Mouse (Mus musculus) bone marrow macrophage, adult 2 months (primary cell): ENCODE measurements around the gene S100pbp. TPM values are rescaled to one million over a fixed set of nuclear protein-coding genes. Genes with fewer than 3 reads are reported as not detected.
"Not testable (repeated sequence)": the region's sequence is repeated elsewhere in the genome, so short reads cannot be mapped to it uniquely, and the experiment has no call there.

Source experiments
- H3K27ac ChIP-seq: 2 replicates; pipeline ENCODE4 v1.5.1; 2012; ENCODE audit warnings: low read depth, low read length; ENCODE audit not compliant: insufficient read depth
- H3K4me1 ChIP-seq: 2 replicates; pipeline ENCODE4 v1.6.1; 2012; ENCODE audit warnings: low read length; ENCODE audit not compliant: control insufficient read depth, insufficient read depth
- H3K4me3 ChIP-seq: 2 replicates; pipeline ENCODE4 v1.5.1; 2012; ENCODE audit warnings: mild to moderate bottlenecking, low read length, moderate library complexity; ENCODE audit not compliant: insufficient read depth
- CTCF ChIP-seq: IDR thresholded peaks from 2 replicates; pipeline ENCODE4 v1.5.1; 2012; ENCODE audit warnings: low read depth, mild to moderate bottlenecking, low read length, moderate library complexity
- POLR2A ChIP-seq: IDR thresholded peaks from 2 replicates; pipeline ENCODE4 v1.6.1; 2012; ENCODE audit warnings: mild to moderate bottlenecking, low read depth, low read length, borderline replicate concordance
- polyA plus RNA-seq: library from polyadenylated mRNA; stranded (reverse); fragments of >200 nt; gene quantifications from 2 replicates; pipeline ENCODE4 v1.2.4, GENCODE M21; 2012; ENCODE audit not compliant: missing spikeins, insufficient read depth, insufficient read length

S100pbp gene
- polyA plus RNA-seq, 1 experiment = 25.9 TPM

- Histone ChIP-seq H3K4me3 (no peak overlapping the region), H3K4me1 (peaks cover 2% of the 10 kb centered on the region), H3K27ac (no peak overlapping the region)
- no peak for TF ChIP-seq CTCF
- TF ChIP-seq POLR2A = no peak
These were observed 31.8 kb upstream of the S100pbp start for GRCm38 (mm10) chr4:129221097-129222010.

DNA sequence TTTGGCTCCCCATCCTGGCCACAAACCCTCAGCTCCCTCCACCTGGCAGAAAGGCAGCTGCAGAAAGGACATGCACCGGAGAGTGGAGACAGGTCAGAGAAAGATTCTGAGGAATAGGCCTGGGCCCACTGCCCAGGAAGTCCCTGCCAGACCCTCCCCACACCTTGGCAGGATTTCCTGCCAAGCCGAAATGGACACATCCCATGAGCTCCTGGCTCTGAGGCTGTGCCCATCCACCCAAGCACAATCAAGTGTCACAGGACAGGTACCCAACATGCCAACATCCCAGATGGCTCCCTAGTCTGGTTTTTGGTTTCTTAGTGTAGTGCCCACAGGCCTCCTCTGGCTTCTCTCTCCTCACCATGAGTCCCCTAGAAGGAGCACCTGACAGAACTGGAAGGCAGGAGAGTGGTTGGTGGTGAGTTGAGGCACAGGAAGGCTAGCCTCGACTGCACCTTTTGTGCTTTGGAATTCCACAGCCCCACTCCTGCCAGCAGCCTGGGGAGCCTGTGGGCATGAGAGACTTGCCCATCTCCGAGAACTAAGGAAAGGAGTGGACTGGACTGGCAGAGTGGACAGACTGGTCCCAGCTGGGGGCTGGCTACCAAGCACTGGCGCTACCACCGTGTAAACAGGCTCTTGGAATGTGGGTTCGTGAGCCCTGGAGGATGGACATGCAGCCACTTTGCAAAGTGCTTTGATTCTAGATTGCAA is 31.0 kb upstream of the S100pbp start:
- H3K4me1 ChIP-seq = no peaks in the 10 kb centered on the region
- no peak overlapping the region for H3K27ac ChIP-seq
- H3K4me3 ChIP-seq = no peak overlapping the region
- TF ChIP-seq CTCF (no peak), POLR2A (no peak)

GRCm38 (mm10) chr4:129219198-129219597 is 29.7 kb upstream of the S100pbp start:
- Histone ChIP-seq H3K4me3 (no peak overlapping the region), H3K4me1 (no peaks in the 10 kb centered on the region), H3K27ac (no peak overlapping the region)
- TF ChIP-seq CTCF (no peak), POLR2A (no peak)

DNA sequence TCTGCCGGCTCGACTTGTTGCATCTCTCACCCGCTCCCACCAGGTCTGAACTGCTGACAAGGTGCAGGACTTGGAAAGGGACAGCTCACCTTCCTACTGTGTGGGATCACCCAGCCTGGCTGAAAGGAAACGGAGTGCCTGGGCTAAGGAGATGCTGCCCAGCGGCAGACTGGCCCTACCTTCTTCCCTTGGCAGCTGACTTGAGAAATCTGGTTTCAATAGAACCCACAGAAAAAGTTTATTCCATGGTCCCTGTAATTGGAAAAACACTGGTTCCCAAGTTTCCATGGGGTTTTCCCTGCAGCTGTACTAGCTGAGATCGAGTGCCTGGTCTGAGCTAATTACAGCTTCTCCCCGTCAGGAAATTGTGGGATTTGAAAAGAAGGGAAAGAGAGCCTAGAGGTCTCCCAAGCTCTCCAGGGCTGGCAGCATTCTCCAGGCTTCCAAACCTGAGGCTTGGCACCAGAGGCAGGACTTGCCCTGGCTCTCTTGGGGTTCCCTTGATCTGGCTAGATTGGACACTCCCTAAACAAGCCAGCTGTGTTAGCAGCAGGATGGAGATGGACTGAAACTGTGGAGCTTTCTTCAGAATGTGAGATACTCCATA is 29.1 kb upstream of the S100pbp start:
- Histone ChIP-seq H3K4me3 (no peak overlapping the region), H3K27ac (no peak overlapping the region), H3K4me1 (no peaks in the 10 kb centered on the region)
- TF ChIP-seq POLR2A (no peak), CTCF (no peak)

DNA sequence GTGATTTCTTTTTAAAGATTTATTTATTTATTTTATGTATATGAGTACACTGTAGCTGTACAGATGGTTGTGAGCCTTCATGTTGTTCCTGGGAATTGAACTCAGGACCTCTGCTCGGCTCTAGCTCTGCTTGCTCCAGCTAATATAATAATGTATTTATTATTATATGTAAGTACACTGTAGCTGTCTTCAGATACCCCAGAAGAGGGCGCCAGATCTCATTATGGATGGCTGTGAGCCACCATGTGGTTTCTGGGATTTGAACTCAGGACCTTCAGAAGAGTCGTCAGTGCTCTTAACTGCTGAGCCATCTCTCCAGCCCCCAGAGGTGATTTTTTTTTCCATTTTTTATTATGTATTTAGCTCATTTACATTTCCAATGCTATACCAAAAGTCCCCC is 23.0 kb upstream of the S100pbp start:
- H3K4me1 ChIP-seq, H3K4me3 ChIP-seq, H3K27ac ChIP-seq: not testable (repeated sequence)

DNA sequence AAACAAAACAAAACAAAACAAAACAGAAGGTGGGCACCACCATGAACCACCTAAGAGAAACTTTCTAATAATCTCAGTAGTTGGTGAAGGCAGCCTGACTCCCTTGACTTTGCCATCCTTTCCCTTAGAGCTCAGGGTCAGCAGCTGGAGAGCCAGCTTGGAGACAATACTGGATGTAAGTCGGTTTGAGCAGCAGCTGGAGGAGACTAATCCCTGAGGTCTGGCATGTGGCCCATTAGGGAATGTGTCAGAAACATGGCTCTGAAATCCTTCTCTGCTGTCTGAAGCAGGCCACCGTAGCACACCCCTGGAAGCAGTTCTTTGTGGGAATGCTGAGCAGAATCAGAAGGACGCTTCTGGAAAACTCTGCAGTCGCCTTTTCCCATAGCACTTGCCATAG is 21.9 kb upstream of the S100pbp start:
- H3K4me3 ChIP-seq = no peak overlapping the region
- no peak overlapping the region for H3K27ac ChIP-seq
- H3K4me1 ChIP-seq = no peaks in the 10 kb centered on the region
- TF ChIP-seq CTCF = no peak
- TF ChIP-seq POLR2A = no peak

DNA sequence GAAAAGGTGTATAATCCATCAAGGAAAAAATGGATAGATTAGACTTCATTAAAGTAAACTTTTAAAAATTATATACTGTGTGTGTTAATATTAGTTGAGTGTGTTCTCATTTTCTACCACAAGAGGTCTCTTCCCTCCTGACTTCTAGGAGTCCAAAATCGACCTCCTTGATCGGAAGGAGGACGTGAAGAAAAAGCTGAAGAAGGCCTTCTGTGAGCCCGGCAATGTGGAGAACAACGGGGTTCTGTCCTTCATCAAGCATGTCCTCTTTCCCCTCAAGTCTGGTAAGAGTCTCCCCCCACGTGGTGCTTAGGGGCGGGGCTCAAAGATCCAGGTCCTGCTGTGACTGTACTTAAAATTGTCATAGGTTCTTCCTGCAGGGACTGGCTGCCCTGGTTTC is 20.0 kb upstream of the S100pbp start:
- Histone ChIP-seq H3K4me1 (no peaks in the 10 kb centered on the region), H3K4me3 (no peak overlapping the region), H3K27ac (no peak overlapping the region)
- no peak for TF ChIP-seq POLR2A
- peak; percentile 28; the same call in 1 of the 2 replicates for TF ChIP-seq CTCF

DNA sequence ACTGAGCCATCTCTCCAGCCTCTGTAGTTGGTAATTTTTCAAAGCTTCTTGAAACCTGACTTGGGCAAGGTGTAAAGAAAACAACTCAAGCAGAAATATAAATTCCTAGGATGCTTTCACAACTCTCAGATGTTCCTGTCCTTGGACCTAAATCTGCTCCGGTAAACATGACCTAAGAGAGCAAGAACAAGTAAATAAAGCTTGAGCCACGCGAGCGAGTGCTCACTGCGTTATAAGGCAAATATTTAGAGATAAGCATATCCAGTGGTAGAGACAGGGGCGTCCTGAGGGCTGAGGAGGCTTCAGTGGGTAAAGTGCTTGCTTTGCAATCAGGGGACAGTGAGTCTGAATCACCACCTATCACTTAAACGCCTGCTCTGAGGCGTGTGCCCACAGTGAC is 17.3 kb upstream of the S100pbp start:
- no peak overlapping the region for H3K4me3 ChIP-seq
- H3K27ac ChIP-seq = no peak overlapping the region
- H3K4me1 ChIP-seq = no peaks in the 10 kb centered on the region
- no peak for TF ChIP-seq POLR2A
- no peak for TF ChIP-seq CTCF

DNA sequence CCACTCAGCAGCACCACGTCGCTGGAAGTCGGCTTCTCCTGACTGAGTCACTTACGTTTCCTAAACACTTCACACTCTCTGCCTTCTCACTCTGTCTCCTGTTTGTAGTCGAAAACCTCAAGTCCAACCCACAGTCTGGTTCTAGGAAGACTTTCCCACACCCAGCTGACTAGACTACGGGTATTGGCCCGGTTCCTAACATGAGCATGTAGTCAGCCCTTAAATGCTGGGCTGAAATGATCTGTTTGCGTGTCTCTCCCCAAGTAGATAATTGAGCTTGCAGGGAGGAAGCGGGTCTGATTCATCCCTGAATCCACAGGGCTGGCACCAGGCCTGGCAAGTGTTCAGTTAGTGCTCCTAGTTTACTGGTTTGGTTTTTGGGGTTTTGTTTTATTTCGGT is 15.1 kb upstream of the S100pbp start:
- Histone ChIP-seq H3K27ac (no peak overlapping the region), H3K4me1 (no peaks in the 10 kb centered on the region), H3K4me3 (no peak overlapping the region)
- TF ChIP-seq CTCF (no peak), POLR2A (no peak)

- Histone ChIP-seq H3K27ac (no peak overlapping the region), H3K4me1 (no peaks in the 10 kb centered on the region), H3K4me3 (no peak overlapping the region)
- no peak for TF ChIP-seq POLR2A
- TF ChIP-seq CTCF = no peak
These were observed 8.0 kb upstream of the S100pbp start for GRCm38 (mm10) chr4:129197514-129197913.
